Mouse (Mus musculus): ENCODE results near the gene Hdhd3. TPM values are rescaled to one million over a fixed set of nuclear protein-coding genes. Genes with fewer than 3 reads are reported as not detected.

Hdhd3 gene
- polyA plus RNA-seq, 1 experiment from 2014 or later, result 12.6 TPM

- Histone ChIP-seq H3K9ac (ENCODE audit: low read depth, low read length) (peak within 1 kb of the TSS; percentile 85), H3K4me2 (ENCODE audit: low read depth, low read length) (peak within 1 kb of the TSS; percentile 83), H3K27me3 (replicated peaks; ENCODE audit: control insufficient read depth, insufficient read depth, low read length) (no peaks in the 10 kb centered on the region), H3K27ac (replicated peaks; ENCODE audit: low read depth, low read length) (peak within 1 kb of the TSS; percentile 92), H3K4me1 (ENCODE audit: control insufficient read depth, insufficient read depth, low read length) (peaks cover 13% of the 10 kb centered on the region), H3K4me3 (ENCODE audit: low read depth, low read length) (peak within 1 kb of the TSS; percentile 68), H3K36me3 (ENCODE audit: control insufficient read depth, insufficient read depth, low read length) (peaks cover 15% of the 10 kb centered on the region), H3K9me3 (ENCODE audit: control insufficient read depth, low read length) (no peaks in the 10 kb centered on the region)
- ATAC-seq (ENCODE audit: low read depth) (peak; percentile 99), DNase-seq (ENCODE audit: low spot score) (peak; percentile 99)
- under 1% methylated on average over 59 of the region's 59 CpGs for WGBS
Measured at GRCm38 (mm10) chr4:62524651-62525488, 21.6 kb upstream of the Hdhd3 start, which contains the start of the genes Pole3 and 4933430I17Rik. Gene Pole3, minus strand, starts transcription at chr4:62525068. Gene 4933430I17Rik, plus strand, starts transcription at chr4:62525369.

- Histone ChIP-seq H3K9ac (ENCODE audit: low read depth, low read length) (no peak overlapping the region), H3K4me2 (ENCODE audit: low read depth, low read length) (no peak overlapping the region), H3K4me3 (ENCODE audit: low read depth, low read length) (no peak overlapping the region), H3K27ac (replicated peaks; ENCODE audit: low read depth, low read length) (no peak overlapping the region), H3K27me3 (replicated peaks; ENCODE audit: control insufficient read depth, insufficient read depth, low read length) (no peaks in the 10 kb centered on the region), H3K9me3 (ENCODE audit: control insufficient read depth, low read length) (no peaks in the 10 kb centered on the region), H3K36me3 (ENCODE audit: control insufficient read depth, insufficient read depth, low read length) (peaks cover 15% of the 10 kb centered on the region), H3K4me1 (ENCODE audit: control insufficient read depth, insufficient read depth, low read length) (peaks cover 37% of the 10 kb centered on the region)
- WGBS, result 91% methylated on average over 2 of the region's 2 CpGs
- DNase-seq (ENCODE audit: low spot score) (no peak), ATAC-seq (ENCODE audit: low read depth) (no peak)
Measured at GRCm38 (mm10) chr4:62520892-62521400, 17.7 kb upstream of the Hdhd3 start.

- Histone ChIP-seq H3K4me2 (ENCODE audit: low read depth, low read length) (peak within 1 kb of the TSS; percentile 73), H3K4me1 (ENCODE audit: control insufficient read depth, insufficient read depth, low read length) (peaks cover 37% of the 10 kb centered on the region), H3K9ac (ENCODE audit: low read depth, low read length) (peak within 1 kb of the TSS; percentile 77), H3K27ac (replicated peaks; ENCODE audit: low read depth, low read length) (peak within 1 kb of the TSS; percentile 86), H3K9me3 (ENCODE audit: control insufficient read depth, low read length) (no peaks in the 10 kb centered on the region), H3K27me3 (replicated peaks; ENCODE audit: control insufficient read depth, insufficient read depth, low read length) (no peaks in the 10 kb centered on the region), H3K4me3 (ENCODE audit: low read depth, low read length) (peak within 1 kb of the TSS; percentile 67), H3K36me3 (ENCODE audit: control insufficient read depth, insufficient read depth, low read length) (peaks cover 15% of the 10 kb centered on the region)
- whole genome bisulfite sequencing, result 0% methylated on average over 31 of the region's 37 CpGs
- DNase-seq (ENCODE audit: low spot score) (peak; percentile 92), ATAC-seq (ENCODE audit: low read depth) (peak; percentile 88)
Measured at GRCm38 (mm10) chr4:62519849-62520233, 16.6 kb upstream of the Hdhd3 start, which contains the start of gene Alad. Gene Alad, minus strand, starts transcription at chr4:62519918.

GRCm38 (mm10) chr4:62519122-62519848 is 16.0 kb upstream of the Hdhd3 start:
- Histone ChIP-seq H3K4me2 (ENCODE audit: low read depth, low read length) (peak overlapping the region; percentile 73), H3K36me3 (ENCODE audit: control insufficient read depth, insufficient read depth, low read length) (peaks cover 15% of the 10 kb centered on the region), H3K27me3 (replicated peaks; ENCODE audit: control insufficient read depth, insufficient read depth, low read length) (no peaks in the 10 kb centered on the region), H3K4me1 (ENCODE audit: control insufficient read depth, insufficient read depth, low read length) (peaks cover 36% of the 10 kb centered on the region), H3K27ac (replicated peaks; ENCODE audit: low read depth, low read length) (peak overlapping the region; percentile 86), H3K9me3 (ENCODE audit: control insufficient read depth, low read length) (no peaks in the 10 kb centered on the region), H3K9ac (ENCODE audit: low read depth, low read length) (peak overlapping the region; percentile 77), H3K4me3 (ENCODE audit: low read depth, low read length) (peak overlapping the region; percentile 67)
- 2% methylated on average over 24 of the region's 26 CpGs for WGBS
- DNase-seq (ENCODE audit: low spot score) (no peak), ATAC-seq (ENCODE audit: low read depth) (peak; percentile 71)

- peak overlapping the region; percentile 77 for H3K9ac ChIP-seq (ENCODE audit: low read depth, low read length)
- H3K4me3 ChIP-seq (ENCODE audit: low read depth, low read length), result peak overlapping the region; percentile 67
- peak overlapping the region; percentile 86 for H3K27ac ChIP-seq (replicated peaks; ENCODE audit: low read depth, low read length)
- H3K4me2 ChIP-seq (ENCODE audit: low read depth, low read length), result peak overlapping the region; percentile 73
- WGBS, result 39% methylated on average over 13 of the region's 13 CpGs
- peaks cover 29% of the 10 kb centered on the region for H3K4me1 ChIP-seq (ENCODE audit: control insufficient read depth, insufficient read depth, low read length)
- H3K27me3 ChIP-seq (replicated peaks; ENCODE audit: control insufficient read depth, insufficient read depth, low read length), result no peaks in the 10 kb centered on the region
- peaks cover 14% of the 10 kb centered on the region for H3K36me3 ChIP-seq (ENCODE audit: control insufficient read depth, insufficient read depth, low read length)
- DNase-seq (ENCODE audit: low spot score) (no peak), ATAC-seq (ENCODE audit: low read depth) (peak; percentile 9; the same call in 1 of the 2 replicates)
- H3K9me3 ChIP-seq (ENCODE audit: control insufficient read depth, low read length), result no peaks in the 10 kb centered on the region
Measured at GRCm38 (mm10) chr4:62518416-62519121, 15.3 kb upstream of the Hdhd3 start.

- peaks cover 29% of the 10 kb centered on the region for H3K4me1 ChIP-seq (ENCODE audit: control insufficient read depth, insufficient read depth, low read length)
- H3K36me3 ChIP-seq (ENCODE audit: control insufficient read depth, insufficient read depth, low read length), result peaks cover 14% of the 10 kb centered on the region
- H3K4me2 ChIP-seq (ENCODE audit: low read depth, low read length), result peak overlapping the region; percentile 73
- no peaks in the 10 kb centered on the region for H3K9me3 ChIP-seq (ENCODE audit: control insufficient read depth, low read length)
- peak overlapping the region; percentile 77; the same call in 1 of the 2 replicates for H3K9ac ChIP-seq (ENCODE audit: low read depth, low read length)
- peak overlapping the region; percentile 2; the same call in 1 of the 2 replicates for H3K27ac ChIP-seq (replicated peaks; ENCODE audit: low read depth, low read length)
- ATAC-seq (ENCODE audit: low read depth) (no peak), DNase-seq (ENCODE audit: low spot score) (no peak)
- H3K27me3 ChIP-seq (replicated peaks; ENCODE audit: control insufficient read depth, insufficient read depth, low read length), result no peaks in the 10 kb centered on the region
- H3K4me3 ChIP-seq (ENCODE audit: low read depth, low read length), result 0 out of 2 replicates have a peak overlapping the region, but pooled peaks have one; percentile 67
- 59% methylated on average over 10 of the region's 10 CpGs for WGBS
Measured at GRCm38 (mm10) chr4:62517538-62518415, 14.5 kb upstream of the Hdhd3 start.

- ATAC-seq (ENCODE audit: low read depth), result no peak
- Histone ChIP-seq H3K4me1 (ENCODE audit: control insufficient read depth, insufficient read depth, low read length) (peaks cover 29% of the 10 kb centered on the region), H3K4me2 (ENCODE audit: low read depth, low read length) (no peak overlapping the region), H3K27ac (replicated peaks; ENCODE audit: low read depth, low read length) (no peak overlapping the region), H3K36me3 (ENCODE audit: control insufficient read depth, insufficient read depth, low read length) (peaks cover 19% of the 10 kb centered on the region), H3K9me3 (ENCODE audit: control insufficient read depth, low read length) (no peaks in the 10 kb centered on the region), H3K4me3 (ENCODE audit: low read depth, low read length) (no peak overlapping the region), H3K27me3 (replicated peaks; ENCODE audit: control insufficient read depth, insufficient read depth, low read length) (no peaks in the 10 kb centered on the region), H3K9ac (ENCODE audit: low read depth, low read length) (no peak overlapping the region)
- DNase-seq (ENCODE audit: low spot score), result no peak
- 78% methylated on average over 8 of the region's 8 CpGs for WGBS
Measured at GRCm38 (mm10) chr4:62517046-62517445, 13.8 kb upstream of the Hdhd3 start.
